Mouse (Mus musculus): ENCODE data around the gene Styx.

The Styx gene

DNA sequence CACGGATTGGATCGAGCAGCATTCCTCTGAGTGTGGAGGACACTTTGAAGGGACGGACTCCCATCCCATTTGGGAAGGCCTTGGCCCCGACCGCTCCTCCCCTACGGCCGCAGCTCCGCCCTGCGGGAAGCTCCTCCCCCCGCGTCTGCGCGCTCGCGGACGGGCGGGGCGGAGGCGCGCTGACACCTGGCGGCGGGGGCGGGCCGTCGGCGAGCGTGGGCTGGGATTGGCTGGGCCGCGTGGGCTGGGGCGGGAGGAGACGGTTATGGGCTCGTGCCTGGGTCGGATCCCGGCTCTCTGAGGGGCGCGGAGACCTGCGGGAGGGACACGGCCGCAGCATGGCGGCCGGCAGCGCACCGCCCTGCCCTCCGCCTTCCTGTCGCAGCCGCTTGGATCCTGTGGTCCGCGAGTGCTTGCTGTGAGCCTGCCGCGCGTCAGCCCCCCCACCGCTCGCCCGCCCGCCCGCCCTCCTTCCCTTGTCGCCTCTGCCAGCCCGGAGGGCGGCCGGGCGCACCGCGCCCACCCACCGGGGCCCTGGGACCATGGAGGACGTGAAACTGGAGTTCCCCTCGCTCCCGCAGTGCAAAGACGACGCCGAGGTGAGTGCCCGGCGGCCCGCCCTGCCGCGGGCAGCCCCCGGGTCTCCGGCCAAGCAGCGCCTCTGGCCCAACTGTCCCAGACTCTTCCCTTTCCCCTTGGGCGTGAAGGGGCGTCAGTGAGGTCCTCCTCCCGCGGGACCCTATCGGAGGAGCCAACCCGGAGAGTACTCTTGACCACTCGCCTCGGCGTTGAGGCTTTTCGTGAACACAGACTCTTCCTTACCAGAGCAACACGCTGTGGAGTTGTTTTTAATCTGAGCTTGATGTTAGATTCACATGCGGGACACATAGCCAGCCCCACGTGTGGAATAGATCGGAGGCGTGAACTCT, at the start of gene Styx:
TSS of gene Styx (plus strand) at position 163 of the 929 bp plus-strand sequence.
- DNase-seq: peak; percentile 97 to 98

DNA sequence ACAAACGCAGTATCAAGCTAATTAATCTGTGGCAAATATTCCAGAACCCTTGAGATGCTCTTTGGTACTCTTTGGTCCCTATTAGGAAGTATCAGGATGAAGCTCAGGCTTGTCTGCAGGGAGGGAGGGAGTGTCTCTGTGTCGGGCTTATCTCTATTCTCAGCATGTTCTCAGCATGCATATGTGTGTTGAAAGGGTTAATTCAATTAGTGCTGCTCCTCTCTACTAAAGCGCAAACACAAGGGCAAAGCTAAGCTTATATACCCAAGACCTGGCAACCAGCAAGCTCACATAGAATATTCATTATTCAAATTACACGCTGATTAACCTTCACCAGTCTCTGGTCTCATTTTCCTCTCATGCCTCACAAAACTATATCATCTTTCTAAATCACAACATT, 47.0 kb upstream of the Styx start:
- DNase-seq: no peak

DNA sequence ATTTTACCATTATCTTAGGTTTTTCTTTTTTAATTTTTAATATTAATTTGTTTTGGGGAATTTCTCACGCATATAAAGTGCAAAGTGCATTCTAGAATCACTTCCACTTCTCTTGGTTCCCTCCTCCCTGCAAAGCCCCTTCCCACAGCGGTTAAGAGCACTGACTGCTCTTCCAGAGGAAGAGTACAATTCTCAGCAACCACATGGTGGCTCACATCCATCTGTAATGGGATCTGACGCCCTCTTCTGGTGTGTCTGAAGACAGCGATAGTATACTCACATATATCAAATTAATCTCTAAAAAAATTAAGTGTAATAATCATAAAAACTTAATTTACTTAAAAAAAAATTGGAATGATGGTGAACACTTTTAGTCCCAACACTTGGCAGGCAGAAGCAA, 46.5 kb upstream of the Styx start:
- DNase-seq: no peak

DNA sequence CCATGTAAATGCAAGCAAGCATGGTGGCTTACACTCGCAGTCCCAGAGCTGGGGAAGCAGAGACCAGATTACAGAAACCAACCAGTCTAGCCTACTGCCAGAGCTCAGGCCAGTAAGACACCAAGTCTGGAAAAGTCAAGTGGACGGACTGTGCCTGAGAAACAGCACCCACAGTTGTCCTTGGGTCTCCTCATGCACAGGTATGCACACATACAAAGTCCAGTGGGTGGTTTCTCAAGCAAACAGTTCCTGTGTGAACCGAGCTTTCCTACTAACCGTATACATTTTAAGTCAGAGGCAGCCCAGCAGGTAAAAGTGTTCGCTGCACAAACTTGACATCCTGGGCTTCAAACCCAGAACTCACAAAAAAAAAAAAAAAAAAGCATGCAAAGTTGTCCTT, 45.0 kb upstream of the Styx start:
- DNase-seq: no peak

DNA sequence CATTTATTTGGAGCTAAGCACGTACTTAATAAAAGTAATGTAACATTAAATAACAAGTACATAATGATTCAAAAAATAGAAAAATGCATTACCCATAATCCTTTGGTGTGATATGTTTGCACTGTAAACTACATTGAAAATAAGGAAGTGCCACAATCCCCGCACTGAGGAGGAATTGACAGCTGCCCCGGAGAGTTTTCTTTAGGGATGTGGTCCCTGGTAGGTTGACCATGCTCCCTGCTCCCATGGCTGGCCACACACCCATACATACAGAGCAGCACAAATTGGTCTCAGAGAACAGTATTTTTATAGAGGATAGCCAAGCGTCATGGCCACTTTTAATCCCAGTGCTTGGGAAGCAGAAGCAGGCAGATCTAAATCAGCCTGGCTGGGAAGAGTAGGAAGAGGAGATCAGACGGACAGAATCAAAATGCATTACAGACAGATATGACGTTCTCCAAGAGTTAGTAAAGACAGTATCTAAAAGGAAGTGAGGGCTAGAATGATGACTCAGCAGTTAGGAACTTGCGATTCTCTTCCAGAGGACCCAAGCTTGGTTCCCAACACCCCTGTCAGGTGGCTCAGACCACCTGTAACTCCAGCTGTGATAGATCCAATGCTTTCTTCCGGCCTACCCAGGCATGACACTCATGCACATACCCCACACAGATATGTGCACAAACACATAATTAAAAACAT, 43.1 kb upstream of the Styx start:
- DNase-seq: no peak

DNA sequence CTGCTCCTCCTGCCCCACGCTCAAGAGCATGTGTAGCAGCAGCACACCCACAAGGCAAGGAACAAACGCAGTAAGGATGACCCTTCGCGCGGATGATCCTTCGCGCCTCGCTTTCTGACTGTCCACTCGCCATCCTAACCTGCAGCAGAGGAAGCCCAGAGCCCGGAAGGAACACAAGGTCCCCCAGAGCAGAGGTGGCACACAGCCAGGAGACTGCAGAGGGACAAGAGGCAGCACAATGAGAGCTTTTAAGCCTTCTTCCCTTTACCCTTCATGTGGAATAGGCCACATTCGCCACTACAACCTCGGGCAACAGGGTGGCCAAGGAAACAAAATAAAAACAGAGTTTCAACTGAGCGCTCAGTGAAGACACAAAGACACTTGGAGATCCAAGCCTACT, 41.2 kb upstream of the Styx start:
- DNase-seq: peak; percentile 27 to 36

DNA sequence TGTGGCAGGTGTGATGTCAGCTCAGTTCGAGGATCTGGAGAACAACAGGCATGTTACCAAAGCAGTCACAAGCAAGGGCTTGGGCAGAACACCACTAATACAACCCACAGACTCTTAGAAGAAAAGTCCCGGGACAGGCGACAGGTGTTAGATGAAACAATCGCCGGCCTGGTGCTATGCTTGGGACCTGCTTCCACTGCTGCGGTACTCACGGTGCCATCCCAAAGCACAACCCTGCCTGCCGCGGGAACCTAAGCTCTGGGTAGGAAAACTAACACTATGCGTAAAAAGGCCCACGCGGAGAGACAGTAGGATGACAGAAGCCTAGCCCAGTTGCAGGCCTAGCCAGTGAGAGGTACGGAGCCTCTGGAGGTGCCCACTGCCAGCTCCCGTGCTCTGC, 40.8 kb upstream of the Styx start:
- no peak for DNase-seq

DNA sequence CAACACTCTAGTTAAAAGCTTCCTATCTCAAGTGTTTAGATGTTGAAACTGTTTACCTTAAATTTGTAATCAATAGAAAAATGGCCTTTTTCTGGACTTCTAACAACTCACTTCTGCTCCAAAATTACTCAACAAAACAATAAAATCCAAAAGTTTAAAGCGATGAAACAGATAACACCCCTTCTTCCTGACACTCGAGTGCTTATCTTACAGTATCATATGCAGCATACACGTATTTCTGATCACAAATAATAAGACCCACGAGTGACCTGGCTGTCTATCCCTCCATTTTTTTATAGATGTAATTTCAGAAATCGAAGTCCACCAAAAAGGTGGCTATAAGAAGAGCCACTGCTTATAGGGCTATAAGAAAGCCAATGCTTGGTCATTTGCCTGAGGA, 34.0 kb upstream of the Styx start:
- DNase-seq: no peak

DNA sequence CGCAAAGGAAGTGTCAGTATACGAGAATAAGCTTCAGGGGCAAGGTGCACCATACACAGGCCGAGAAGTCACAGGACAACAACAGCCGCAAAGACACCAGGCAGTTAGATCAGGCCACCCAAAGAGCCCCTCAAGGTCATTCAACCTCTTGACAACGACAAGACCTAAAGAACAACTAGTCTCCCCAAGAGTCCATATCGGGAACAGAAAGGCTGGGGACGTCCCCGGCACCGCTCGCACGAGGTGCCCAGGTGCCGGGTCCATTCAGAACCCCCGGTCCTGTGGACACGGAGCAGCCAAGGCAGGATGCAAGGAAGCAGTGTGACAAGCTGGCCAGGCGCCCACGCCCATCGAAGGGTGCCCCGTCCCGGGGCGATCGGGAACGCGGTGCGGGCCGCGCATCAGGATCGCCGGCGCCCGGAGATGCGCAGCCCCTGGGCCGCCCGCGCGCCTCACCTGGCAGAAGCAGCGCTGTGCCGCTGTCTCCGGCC, 32.9 kb upstream of the Styx start:
- no peak for DNase-seq

DNA sequence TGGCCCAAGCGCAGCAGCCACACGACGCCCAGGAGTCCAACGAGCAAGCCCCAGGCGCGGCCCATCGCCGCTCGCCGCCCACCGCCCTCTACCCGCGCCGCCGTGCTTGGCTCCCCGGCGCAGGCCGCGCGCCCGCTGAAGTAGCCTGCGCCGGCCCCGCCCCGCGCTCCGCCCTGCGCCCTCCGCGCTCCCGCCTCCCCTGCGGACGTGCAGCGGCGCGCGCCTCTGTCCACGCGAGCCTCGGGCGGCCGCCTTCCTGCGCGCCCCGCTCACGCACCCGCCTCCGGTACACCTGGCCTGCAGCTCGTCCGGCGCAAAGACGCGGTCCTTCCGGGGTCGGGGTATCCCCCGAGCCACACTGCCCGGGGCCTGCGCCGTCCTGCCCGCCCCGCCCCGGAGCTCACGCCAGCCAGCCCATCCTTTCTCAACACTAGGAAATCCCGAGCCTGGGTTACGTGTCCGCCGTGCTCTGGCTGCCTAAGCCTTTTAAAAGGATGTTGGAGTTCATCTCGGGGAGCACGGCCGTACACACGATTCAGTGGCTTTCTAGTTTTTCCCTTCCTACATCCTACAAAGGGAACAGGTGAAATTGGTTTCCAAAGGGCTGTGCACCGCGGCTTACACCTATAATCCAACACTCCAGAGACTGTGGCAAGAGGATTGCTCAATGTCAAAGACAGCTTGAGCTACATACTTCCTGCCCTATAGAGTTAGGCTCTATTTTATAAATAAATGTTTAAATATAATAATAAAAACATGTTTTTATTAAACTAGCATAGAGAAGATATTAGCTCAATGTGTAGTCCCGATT, 32.3 kb upstream of the Styx start, which contains the start of gene Ero1l:
TSS of gene Ero1l (minus strand) at position 346 of the 811 bp plus-strand sequence.
- peak; percentile 85 to 92 for DNase-seq

DNA sequence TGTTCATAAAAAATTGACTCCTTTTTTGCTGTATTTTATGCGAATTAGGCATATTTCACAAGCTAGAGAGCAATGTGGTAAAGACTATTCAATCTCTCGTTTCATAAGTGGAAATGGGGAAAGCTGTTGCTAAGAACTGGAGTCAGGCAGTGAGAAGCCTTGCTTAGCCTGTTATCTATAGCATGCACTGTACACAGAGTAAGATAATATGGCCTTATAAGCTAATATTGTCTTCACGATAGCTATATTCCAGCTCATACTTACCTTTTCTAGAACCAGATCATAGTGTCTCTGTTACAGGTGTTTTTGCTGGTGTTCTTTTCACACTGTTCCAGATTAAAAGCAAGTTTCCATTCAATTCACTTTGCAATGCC, 31.7 kb upstream of the Styx start:
- DNase-seq: no peak

DNA sequence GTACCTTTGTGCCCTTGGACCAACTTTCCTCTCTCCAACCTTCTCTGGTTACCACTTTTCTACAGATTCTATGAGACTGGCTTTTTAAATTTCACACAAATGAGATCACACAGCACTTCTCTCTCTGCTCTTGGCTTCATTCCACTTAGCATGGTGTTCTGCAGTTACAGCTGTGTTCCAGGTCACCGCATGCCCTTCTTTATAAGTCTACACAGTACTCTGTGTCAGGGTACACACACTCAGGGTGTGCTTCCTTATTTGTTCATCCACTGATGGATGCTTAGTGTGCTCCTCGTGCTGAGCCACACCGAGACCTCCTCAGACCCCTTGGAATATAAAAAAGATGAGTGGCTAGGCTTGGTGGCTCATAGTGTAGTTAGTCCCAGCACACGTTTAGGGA, 30.8 kb upstream of the Styx start:
- no peak for DNase-seq

DNA sequence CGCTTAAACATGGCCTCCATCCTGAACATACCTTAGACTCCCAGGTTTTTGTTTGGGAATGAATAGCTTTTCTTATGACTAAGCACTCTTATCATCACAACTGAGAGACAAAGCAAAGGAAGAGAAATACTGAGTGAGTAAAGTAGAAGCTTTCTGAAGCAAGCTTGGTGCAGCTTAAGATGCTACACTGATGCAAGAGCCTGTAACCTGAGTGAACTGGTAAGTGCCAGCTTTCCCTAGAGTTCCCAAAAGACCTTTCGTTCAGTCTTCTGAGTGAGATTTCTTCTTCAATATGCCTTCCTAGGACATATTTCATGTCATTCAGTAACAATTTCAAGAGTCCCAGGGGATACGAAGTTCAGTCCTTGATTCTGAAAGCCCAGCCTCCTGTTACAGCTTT, 29.8 kb upstream of the Styx start:
- DNase-seq: no peak

DNA sequence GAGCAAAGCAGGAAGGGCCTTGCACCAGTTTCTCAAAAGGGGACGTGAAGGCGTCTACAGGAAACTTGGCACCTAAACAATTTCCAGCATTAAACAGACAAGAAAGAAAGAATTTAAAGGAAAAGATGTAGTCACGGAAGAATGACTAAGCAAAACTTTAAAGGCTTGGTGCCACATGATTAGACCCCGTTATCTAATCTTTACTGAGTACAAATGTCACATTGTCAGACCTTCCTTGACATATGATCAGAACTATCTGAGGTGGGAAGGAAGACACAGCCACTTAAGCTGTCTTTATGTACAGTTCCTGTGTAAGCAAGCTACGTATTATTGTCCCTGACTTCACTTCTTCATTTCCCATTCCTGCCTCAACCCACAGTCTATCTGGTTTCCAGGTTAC, 29.3 kb upstream of the Styx start:
- no peak for DNase-seq

DNA sequence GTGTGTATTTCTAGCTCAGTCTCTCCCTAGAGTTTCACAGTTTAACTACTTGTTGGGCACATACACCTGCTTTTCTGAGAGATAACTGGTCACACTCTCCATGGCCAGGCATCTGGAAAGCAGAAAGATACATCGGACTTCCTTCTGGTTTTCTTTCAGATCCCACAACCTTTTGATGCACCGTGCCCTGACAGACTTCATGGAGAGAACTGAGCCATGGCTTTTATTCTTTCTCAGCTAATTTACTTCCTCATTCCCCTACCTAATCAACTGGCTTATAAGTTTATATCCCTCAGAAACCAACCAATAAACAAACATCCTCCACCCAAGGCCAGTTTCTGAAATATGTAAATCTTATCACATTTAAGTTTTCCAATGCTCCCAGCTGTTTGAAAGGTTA, 28.4 kb upstream of the Styx start:
- no peak for DNase-seq

DNA sequence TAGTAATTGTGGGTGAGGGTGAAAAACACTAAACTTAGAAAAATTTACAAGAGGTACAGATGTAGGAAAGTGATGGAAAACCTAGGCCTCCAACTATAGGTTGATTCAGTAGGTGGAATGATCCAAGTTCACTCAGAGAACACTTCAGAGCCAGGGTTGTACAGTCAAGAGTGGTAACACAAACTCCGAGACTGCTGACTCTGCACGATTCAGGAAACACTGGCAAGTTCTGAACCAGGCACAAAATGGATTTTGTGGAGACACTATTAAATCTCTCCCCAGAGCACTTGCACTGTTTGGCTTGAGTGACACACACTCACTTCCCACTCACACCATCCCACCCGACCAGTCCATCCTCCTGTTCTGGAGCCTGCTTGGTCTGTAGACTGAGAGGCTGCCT, 27.6 kb upstream of the Styx start:
- DNase-seq: no peak

DNA sequence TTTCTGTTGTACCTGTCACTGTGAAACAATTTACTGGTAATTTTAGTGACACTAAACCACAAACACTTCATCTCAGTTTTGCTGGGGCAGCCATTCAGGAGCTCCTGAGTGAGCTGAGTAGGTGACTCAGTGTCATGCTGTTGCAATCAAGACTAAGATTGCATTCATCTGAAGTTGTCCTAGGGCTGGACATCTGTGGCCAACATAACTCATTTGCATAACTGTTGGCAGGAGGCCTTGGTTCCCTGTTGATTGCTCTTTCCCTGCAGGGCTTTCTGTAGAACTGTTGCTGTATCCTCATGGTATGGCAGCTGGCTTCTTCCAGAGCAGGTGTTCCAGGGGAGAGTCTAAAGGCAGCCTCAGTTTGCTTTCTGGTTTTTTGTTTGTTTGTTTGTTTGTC, 25.4 kb upstream of the Styx start:
- DNase-seq: no peak

DNA sequence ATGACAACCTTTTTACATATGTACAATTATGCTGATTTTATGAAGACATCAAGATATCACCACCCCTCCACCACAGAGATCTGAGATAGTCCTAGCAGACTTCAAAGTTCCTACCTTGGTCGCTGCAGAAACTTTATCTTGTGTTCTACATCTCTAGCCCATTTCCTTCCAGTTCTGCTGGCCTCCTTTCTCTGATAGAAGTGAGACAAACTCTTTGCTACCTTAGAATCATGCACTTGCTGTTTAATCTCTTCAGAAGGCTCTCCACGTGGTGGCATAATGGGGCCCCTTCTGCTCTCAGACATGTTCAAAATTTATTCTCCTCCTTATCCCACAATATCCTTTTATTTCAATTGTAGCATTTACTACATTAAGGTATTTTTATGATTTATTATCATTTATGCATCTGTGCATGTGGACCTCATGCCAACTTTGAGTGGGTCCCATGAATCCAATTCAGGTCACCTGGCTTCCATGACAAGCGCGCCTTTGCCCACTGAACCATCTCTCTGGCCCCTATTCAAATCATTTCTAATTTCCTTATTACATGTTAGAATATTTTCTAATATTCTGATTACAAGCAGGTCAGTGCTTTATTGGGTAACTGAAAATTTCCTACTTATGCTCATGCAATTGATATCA, 22.7 kb upstream of the Styx start:
- no peak for DNase-seq

DNA sequence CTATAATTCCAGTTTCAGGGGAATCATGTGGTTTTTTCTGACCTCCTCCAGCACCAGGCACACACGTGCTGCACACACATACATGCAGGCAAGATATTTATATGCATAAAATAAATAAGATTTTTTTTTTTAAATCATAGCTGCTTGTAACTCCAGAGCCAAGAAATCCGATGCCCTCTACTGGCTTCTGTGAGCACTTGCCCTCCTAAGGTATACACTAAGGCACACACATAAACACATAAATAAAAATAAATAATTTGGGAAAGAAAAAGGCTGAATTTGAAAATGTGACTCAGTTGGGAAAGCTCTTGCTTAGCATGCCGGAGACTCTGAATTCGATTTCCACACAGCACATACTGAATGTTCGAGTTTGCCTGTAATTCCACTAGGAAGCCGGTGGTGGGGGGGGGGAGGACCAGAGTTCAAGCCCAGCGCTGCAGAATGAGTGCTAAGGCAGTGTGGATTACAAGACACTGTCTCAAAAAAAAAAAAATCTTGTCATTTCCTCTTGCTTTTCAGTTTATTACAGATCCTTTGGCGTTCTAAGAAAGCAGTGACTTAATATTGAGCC, 21.8 kb upstream of the Styx start:
- DNase-seq: no peak

DNA sequence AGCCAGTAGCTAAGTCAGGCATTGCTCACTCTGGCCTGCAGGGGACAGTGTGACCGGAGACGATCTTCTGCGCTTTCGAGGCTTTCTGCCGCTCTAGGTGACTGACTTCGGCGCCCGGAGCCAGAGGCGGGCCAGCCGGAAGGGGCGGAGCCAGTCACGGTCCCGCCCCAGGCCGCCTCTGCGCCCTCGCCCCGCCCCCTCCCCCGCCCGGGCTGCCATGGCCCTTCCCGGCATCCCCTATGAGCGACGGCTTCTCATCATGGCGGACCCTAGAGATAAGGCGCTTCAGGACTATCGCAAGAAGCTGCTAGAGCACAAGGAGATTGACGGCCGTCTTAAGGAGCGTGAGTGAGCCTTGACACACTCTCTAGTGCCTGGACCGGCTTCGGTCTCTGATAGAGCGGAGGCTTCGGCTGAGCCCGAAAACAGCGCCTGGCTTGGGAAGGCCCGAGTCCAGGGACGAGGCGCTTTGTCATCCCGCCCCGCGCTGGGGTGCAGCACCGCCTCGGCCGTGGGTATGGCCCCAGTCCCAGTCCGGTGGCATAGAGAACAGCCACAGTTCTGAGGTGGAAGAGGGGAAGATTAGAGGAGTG, 21.2 kb upstream of the Styx start, which contains the start of gene Psmc6:
TSS of gene Psmc6 (plus strand) at position 200 of the 593 bp plus-strand sequence.
- DNase-seq: peak; percentile 91 to 96
